Mouse (Mus musculus): ENCODE measurements around the gene Ppp4r2. TPM values are rescaled to one million over a fixed set of nuclear protein-coding genes. Genes with fewer than 3 reads are reported as not detected.

The Ppp4r2 gene
- polyA plus RNA-seq, 1 experiment from 2014 or later, result 32.9 TPM

DNA sequence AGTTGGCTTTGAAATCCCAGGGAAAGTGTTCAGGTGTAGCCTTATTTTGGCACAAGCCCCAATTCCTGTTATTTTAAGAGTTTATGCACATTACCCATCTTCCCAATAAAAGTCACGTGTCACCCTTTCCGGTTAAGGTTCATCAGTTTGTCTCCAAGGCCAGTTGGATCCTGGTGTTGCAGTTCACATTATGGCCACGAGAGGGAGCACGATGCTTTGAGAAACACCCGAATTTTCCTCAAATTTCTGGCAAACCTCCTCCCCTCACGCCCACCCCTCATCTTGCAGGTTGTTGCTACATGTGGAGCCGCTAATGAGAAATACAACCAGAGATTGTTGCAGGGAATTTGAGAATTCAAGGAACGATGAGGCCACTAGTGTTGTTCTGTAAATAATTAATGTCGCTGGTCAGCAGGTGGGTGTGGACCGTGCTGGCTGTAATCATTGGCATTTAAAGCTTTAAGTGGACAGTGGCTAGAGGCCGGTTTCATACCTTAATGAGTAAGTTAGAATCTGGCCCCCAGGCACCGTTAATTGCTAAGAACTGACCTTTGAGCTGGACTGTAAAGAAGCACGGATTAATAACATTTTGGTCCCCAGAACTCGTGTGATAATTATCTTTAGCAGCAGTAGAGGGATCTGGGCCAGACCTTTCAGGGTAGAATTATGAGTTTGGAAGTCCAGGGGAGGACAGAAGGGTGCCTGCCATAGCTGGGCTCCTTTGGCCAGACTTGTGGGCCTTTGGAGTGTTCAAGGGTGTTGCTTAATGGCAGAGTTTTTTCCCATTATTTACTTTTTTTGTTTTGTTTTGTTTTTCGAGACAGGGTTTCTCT, 49.2 kb downstream of the Ppp4r2 start:
- no peak overlapping the region for H3K9ac ChIP-seq (replicated peaks; ENCODE audit: low read depth, low read length)
- H3K27me3 ChIP-seq (ENCODE audit: control insufficient read depth, insufficient read depth, low read length), result no peaks in the 10 kb centered on the region
- H3K27ac ChIP-seq (ENCODE audit: low read length), result no peak overlapping the region
- no peaks in the 10 kb centered on the region for H3K4me1 ChIP-seq (ENCODE audit: control insufficient read depth, insufficient read depth, low read length)
- H3K36me3 ChIP-seq (ENCODE audit: control insufficient read depth, insufficient read depth, low read length), result no peaks in the 10 kb centered on the region
- H3K4me3 ChIP-seq (ENCODE audit: low read depth, low read length), result no peak overlapping the region
- H3K4me2 ChIP-seq (replicated peaks; ENCODE audit: low read depth, low read length), result no peak overlapping the region; the same call in 1 of the 2 replicates
- peak; percentile 16; the same call in 1 of the 2 replicates for ATAC-seq (ENCODE audit: insufficient number of reproducible peaks, insufficient read depth, low FRiP score, low read depth)
- peaks cover 3% of the 10 kb centered on the region; the same call in 1 of the 2 replicates for H3K9me3 ChIP-seq (ENCODE audit: control insufficient read depth, low read depth, low read length)
- 18% methylated on average over 15 of the region's 15 CpGs for WGBS

DNA sequence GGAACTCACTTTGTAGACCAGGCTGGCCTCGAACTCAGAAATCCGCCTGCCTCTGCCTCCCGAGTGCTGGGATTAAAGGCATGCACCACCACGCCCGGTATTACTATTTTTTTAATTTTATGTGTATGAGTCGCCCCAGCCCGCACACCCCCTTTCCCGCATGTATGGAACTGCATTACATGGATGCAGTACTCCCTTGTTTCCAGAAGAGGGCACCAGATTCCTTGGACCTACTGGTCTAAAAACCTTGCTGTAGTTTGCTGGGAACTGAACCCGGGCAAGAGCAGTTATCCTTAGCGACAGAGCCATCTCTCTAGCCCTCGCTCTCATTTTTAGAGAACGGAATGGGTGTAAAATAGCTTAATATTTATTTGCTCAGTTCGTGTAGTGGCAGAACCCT, 49.8 kb downstream of the Ppp4r2 start:
- H3K4me1 ChIP-seq (ENCODE audit: control insufficient read depth, insufficient read depth, low read length), result no peaks in the 10 kb centered on the region
- H3K9me3 ChIP-seq (ENCODE audit: control insufficient read depth, low read depth, low read length), result peaks cover 3% of the 10 kb centered on the region; the same call in 1 of the 2 replicates
- H3K4me3 ChIP-seq (ENCODE audit: low read depth, low read length), result no peak overlapping the region
- ATAC-seq (ENCODE audit: insufficient number of reproducible peaks, insufficient read depth, low FRiP score, low read depth), result no peak
- H3K27me3 ChIP-seq (ENCODE audit: control insufficient read depth, insufficient read depth, low read length), result no peaks in the 10 kb centered on the region
- no peaks in the 10 kb centered on the region for H3K36me3 ChIP-seq (ENCODE audit: control insufficient read depth, insufficient read depth, low read length)
- H3K9ac ChIP-seq (replicated peaks; ENCODE audit: low read depth, low read length), result no peak overlapping the region
- WGBS, result 57% methylated on average over 13 of the region's 13 CpGs
- H3K27ac ChIP-seq (ENCODE audit: low read length), result no peak overlapping the region
- H3K4me2 ChIP-seq (replicated peaks; ENCODE audit: low read depth, low read length), result no peak overlapping the region

DNA sequence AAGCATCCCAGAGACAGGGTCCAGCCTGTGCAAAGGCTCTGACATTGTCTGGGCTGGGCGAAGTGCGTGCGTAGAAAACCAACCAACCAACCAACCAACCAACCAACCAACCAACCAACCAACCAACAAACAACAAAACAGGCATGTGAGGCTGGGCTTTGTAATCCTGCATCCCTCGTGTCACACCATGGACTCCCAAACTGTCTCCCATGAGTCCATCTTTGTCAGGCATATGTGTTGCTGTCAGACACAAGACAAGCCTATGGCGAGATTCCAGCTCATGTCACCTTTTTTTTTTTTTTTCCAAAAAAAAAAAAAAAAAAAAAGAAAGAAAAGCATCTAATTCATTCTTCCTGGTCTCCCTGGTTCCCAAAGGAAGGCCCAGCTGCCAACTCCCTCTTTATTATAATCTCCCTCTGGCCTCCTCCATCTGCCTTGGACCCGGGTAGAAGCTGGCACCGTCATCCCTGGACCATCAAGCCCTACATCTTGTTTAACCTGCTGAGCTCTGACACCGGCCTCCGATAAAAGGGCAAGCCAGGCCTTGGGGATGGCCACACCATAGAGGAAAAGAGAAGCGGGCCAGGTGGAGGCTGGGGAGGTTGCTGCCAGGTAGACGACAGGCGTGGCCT, 51.3 kb downstream of the Ppp4r2 start:
- Histone ChIP-seq H3K27me3 (ENCODE audit: control insufficient read depth, insufficient read depth, low read length) (no peaks in the 10 kb centered on the region), H3K9me3 (ENCODE audit: control insufficient read depth, low read depth, low read length) (peaks cover 3% of the 10 kb centered on the region; the same call in 1 of the 2 replicates), H3K27ac (ENCODE audit: low read length) (no peak overlapping the region), H3K4me2 (replicated peaks; ENCODE audit: low read depth, low read length) (no peak overlapping the region), H3K36me3 (ENCODE audit: control insufficient read depth, insufficient read depth, low read length) (no peaks in the 10 kb centered on the region), H3K9ac (replicated peaks; ENCODE audit: low read depth, low read length) (no peak overlapping the region), H3K4me3 (ENCODE audit: low read depth, low read length) (no peak overlapping the region), H3K4me1 (ENCODE audit: control insufficient read depth, insufficient read depth, low read length) (no peaks in the 10 kb centered on the region)
- ATAC-seq (ENCODE audit: insufficient number of reproducible peaks, insufficient read depth, low FRiP score, low read depth), result no peak
- WGBS, result 90% methylated on average over 12 of the region's 12 CpGs

DNA sequence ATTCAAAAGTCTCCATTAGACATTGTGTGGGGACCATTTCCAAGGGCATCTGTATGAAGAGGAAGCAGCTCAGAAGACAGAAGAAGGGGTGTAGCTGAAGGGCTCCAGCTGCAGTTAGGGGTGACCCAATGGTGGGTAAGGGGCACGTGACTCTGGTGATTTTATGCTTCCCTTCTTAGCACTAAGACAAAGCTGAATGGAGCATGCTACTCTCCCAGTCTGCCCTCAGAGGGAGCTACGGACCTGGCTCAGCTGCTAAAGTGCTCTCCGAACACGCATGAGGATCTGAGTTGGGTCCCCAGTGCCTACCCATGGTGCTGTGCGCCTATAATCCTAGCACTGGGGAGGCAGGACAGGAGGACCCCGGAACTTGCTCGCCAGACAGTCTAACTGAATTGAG, 52.0 kb downstream of the Ppp4r2 start:
- H3K9ac ChIP-seq (replicated peaks; ENCODE audit: low read depth, low read length), result no peak overlapping the region
- no peak overlapping the region for H3K4me2 ChIP-seq (replicated peaks; ENCODE audit: low read depth, low read length)
- H3K36me3 ChIP-seq (ENCODE audit: control insufficient read depth, insufficient read depth, low read length), result no peaks in the 10 kb centered on the region
- no peak for ATAC-seq (ENCODE audit: insufficient number of reproducible peaks, insufficient read depth, low FRiP score, low read depth)
- H3K4me3 ChIP-seq (ENCODE audit: low read depth, low read length), result no peak overlapping the region
- no peaks in the 10 kb centered on the region for H3K4me1 ChIP-seq (ENCODE audit: control insufficient read depth, insufficient read depth, low read length)
- WGBS, result 62% methylated on average over 7 of the region's 7 CpGs
- H3K9me3 ChIP-seq (ENCODE audit: control insufficient read depth, low read depth, low read length), result peaks cover 3% of the 10 kb centered on the region; the same call in 1 of the 2 replicates
- H3K27ac ChIP-seq (ENCODE audit: low read length), result no peak overlapping the region
- no peaks in the 10 kb centered on the region for H3K27me3 ChIP-seq (ENCODE audit: control insufficient read depth, insufficient read depth, low read length)

DNA sequence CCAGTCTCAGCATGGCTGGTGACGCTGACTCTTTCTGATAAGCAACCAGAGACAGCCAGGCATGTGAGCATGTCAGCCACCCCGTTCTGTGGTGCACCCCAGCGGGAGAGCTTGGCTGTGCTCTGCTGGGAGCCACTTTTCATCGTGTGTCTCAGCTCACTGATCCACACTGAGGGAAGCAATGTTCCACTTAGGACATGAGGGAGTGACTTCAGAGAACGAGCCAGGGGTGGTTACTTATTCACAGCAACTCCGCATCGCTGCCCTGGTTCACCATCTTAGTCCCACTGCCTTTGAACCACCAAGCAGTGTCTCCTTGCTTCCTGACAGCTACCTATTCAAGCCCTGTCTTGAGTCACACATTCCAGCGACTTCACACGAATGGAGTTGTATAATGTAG, 53.6 kb downstream of the Ppp4r2 start:
- Histone ChIP-seq H3K9ac (replicated peaks; ENCODE audit: low read depth, low read length) (no peak overlapping the region), H3K4me1 (ENCODE audit: control insufficient read depth, insufficient read depth, low read length) (no peaks in the 10 kb centered on the region), H3K4me2 (replicated peaks; ENCODE audit: low read depth, low read length) (no peak overlapping the region), H3K27me3 (ENCODE audit: control insufficient read depth, insufficient read depth, low read length) (no peaks in the 10 kb centered on the region), H3K9me3 (ENCODE audit: control insufficient read depth, low read depth, low read length) (peaks cover 3% of the 10 kb centered on the region; the same call in 1 of the 2 replicates), H3K27ac (ENCODE audit: low read length) (no peak overlapping the region), H3K4me3 (ENCODE audit: low read depth, low read length) (no peak overlapping the region), H3K36me3 (ENCODE audit: control insufficient read depth, insufficient read depth, low read length) (no peaks in the 10 kb centered on the region)
- 86% methylated on average over 9 of the region's 9 CpGs for WGBS
- no peak for ATAC-seq (ENCODE audit: insufficient number of reproducible peaks, insufficient read depth, low FRiP score, low read depth)

DNA sequence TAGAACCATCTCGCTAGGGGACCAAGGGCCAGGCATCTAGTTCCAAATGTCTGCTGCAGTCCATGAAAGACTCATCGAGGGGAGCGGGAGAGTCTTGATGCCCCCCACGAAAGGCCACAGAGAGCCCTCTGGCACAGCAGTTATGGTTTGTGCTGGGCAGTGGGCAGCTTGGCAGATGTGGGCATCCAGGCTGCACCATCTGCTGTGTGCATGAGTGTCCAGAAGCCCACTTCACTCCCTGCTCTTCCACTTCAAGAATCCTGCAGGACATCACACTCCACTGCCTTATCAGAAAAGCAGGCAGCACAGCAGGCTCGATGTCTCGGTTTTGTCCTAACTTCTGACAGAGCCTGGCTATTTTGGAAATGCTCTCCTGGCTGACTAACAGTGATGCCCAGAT, 55.9 kb downstream of the Ppp4r2 start:
- Histone ChIP-seq H3K36me3 (ENCODE audit: control insufficient read depth, insufficient read depth, low read length) (no peaks in the 10 kb centered on the region), H3K9ac (replicated peaks; ENCODE audit: low read depth, low read length) (no peak overlapping the region), H3K9me3 (ENCODE audit: control insufficient read depth, low read depth, low read length) (no peaks in the 10 kb centered on the region), H3K4me1 (ENCODE audit: control insufficient read depth, insufficient read depth, low read length) (no peaks in the 10 kb centered on the region), H3K27ac (ENCODE audit: low read length) (no peak overlapping the region), H3K27me3 (ENCODE audit: control insufficient read depth, insufficient read depth, low read length) (no peaks in the 10 kb centered on the region), H3K4me2 (replicated peaks; ENCODE audit: low read depth, low read length) (no peak overlapping the region), H3K4me3 (ENCODE audit: low read depth, low read length) (no peak overlapping the region)
- WGBS, result 82% methylated on average over 6 of the region's 6 CpGs
- no peak for ATAC-seq (ENCODE audit: insufficient number of reproducible peaks, insufficient read depth, low FRiP score, low read depth)

DNA sequence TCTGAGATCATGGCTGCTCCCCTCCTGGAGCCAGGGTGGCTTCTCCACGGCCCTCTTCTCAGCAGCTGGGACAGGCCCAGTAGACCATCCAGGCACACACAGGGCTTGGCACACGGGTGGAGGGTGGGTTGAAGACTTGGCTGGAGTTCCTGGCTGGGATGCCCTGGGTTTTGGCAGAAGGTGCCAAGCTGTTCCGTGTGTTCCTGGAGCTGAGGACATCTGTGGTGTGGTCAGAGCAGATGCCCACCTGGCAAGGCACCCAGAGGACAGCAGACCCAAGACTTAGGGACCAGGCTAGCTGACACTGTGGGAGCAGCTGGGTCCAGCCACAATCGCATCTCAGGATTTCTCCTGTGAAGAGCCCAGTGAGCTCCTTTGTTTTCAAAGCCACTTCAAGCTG, 59.1 kb downstream of the Ppp4r2 start:
- Histone ChIP-seq H3K4me3 (ENCODE audit: low read depth, low read length) (no peak overlapping the region), H3K27ac (ENCODE audit: low read length) (no peak overlapping the region), H3K4me2 (replicated peaks; ENCODE audit: low read depth, low read length) (no peak overlapping the region), H3K9ac (replicated peaks; ENCODE audit: low read depth, low read length) (no peak overlapping the region), H3K4me1 (ENCODE audit: control insufficient read depth, insufficient read depth, low read length) (no peaks in the 10 kb centered on the region), H3K36me3 (ENCODE audit: control insufficient read depth, insufficient read depth, low read length) (no peaks in the 10 kb centered on the region), H3K9me3 (ENCODE audit: control insufficient read depth, low read depth, low read length) (no peaks in the 10 kb centered on the region), H3K27me3 (ENCODE audit: control insufficient read depth, insufficient read depth, low read length) (no peaks in the 10 kb centered on the region)
- 75% methylated on average over 4 of the region's 4 CpGs for WGBS
- ATAC-seq (ENCODE audit: insufficient number of reproducible peaks, insufficient read depth, low FRiP score, low read depth), result no peak; the same call in 1 of the 2 replicates

DNA sequence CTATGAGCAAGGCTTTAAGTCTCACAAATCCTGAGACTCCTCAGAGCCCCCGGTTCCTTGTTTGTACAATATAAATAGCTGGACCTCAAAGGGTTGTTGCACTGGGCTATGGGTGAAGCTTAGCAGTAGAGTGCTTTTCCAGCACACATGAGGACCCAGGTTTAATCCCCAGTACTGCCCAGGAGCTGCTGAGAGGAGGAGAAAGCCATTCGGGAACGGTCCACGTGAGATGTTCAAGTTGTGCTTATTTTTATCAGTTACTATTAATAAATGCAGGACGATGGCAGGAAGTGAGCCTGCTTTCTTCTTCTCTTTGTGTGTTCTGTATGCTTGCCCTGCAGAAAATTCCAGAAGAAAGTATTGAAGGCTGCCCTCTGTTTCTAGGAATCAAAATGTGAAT, 59.7 kb downstream of the Ppp4r2 start:
- Histone ChIP-seq H3K27ac (ENCODE audit: low read length) (no peak overlapping the region), H3K4me1 (ENCODE audit: control insufficient read depth, insufficient read depth, low read length) (no peaks in the 10 kb centered on the region), H3K27me3 (ENCODE audit: control insufficient read depth, insufficient read depth, low read length) (no peaks in the 10 kb centered on the region), H3K9me3 (ENCODE audit: control insufficient read depth, low read depth, low read length) (no peaks in the 10 kb centered on the region), H3K4me3 (ENCODE audit: low read depth, low read length) (no peak overlapping the region), H3K36me3 (ENCODE audit: control insufficient read depth, insufficient read depth, low read length) (no peaks in the 10 kb centered on the region), H3K4me2 (replicated peaks; ENCODE audit: low read depth, low read length) (no peak overlapping the region), H3K9ac (replicated peaks; ENCODE audit: low read depth, low read length) (no peak overlapping the region)
- ATAC-seq (ENCODE audit: insufficient number of reproducible peaks, insufficient read depth, low FRiP score, low read depth), result no peak
- WGBS, result 63% methylated on average over 5 of the region's 5 CpGs

Data from stomach, embryonic 14.5 days (tissue).